Mouse (Mus musculus) hindbrain, embryonic 13.5 days (tissue): ENCODE data around the gene Fam214b. TPM values are rescaled to one million over a fixed set of nuclear protein-coding genes. Genes with fewer than 3 reads are reported as not detected.

ENCODE experiments used
- ATAC-seq: fragments of 200-750 bp; cut with Nextera tagmentation; 2 replicates; pipeline ENCODE4 v1.8.0; 2017; ENCODE audit warnings: moderate TSS enrichment; ENCODE audit not compliant: low FRiP score
- H3K27ac ChIP-seq: fragments of 300-500 bp; sonication (generic); 2 replicates; pipeline ENCODE4 v1.5.1; 2015; ENCODE audit warnings: inconsistent platforms, mild to moderate bottlenecking, moderate library complexity
- H3K27me3 ChIP-seq: fragments of 300-500 bp; sonication (generic); 2 replicates; pipeline ENCODE4 v1.6.1; 2015; ENCODE audit warnings: mild to moderate bottlenecking, inconsistent platforms
- H3K36me3 ChIP-seq: fragments of 300-500 bp; sonication (generic); 2 replicates; pipeline ENCODE4 v1.6.1; 2015; ENCODE audit warnings: mild to moderate bottlenecking, inconsistent platforms
- H3K4me1 ChIP-seq: fragments of 300-500 bp; sonication (generic); replicated peaks from 2 replicates; pipeline ENCODE4 v1.6.1; 2015; ENCODE audit warnings: inconsistent platforms
- H3K4me2 ChIP-seq: fragments of 300-500 bp; sonication (generic); 2 replicates; pipeline ENCODE4 v1.6.1; 2015; ENCODE audit warnings: inconsistent platforms, mild to moderate bottlenecking, moderate library complexity
- H3K4me3 ChIP-seq: fragments of 300-500 bp; sonication (generic); 2 replicates; pipeline ENCODE4 v1.5.1; 2015; ENCODE audit warnings: mild to moderate bottlenecking, inconsistent platforms
- H3K9ac ChIP-seq: fragments of 300-500 bp; sonication (generic); 2 replicates; pipeline ENCODE4 v1.6.1; 2015; ENCODE audit warnings: mild to moderate bottlenecking, inconsistent platforms
- H3K9me3 ChIP-seq: fragments of 300-500 bp; sonication (generic); 2 replicates; pipeline ENCODE4 v1.6.1; 2016; ENCODE audit warnings: inconsistent platforms
- WGBS: fragments of 180-500 bp; shearing (Covaris S2); methylation state at CpG from one replicate; pipeline ENCODE4 v1.1.7; 2015; 5-methylcytosine and 5-hydroxymethylcytosine counted together
- polyA plus RNA-seq: library from polyadenylated mRNA; unstranded; fragments of >200 nt; fragmentation: Nextera tagmentation; extraction: Ambion mirVana; gene quantifications from 2 replicates; pipeline ENCODE4 v1.2.1, GENCODE M21; 2015

Fam214b gene
- polyA plus RNA-seq = 33.3 and 34.1 TPM in 2 replicates

DNA sequence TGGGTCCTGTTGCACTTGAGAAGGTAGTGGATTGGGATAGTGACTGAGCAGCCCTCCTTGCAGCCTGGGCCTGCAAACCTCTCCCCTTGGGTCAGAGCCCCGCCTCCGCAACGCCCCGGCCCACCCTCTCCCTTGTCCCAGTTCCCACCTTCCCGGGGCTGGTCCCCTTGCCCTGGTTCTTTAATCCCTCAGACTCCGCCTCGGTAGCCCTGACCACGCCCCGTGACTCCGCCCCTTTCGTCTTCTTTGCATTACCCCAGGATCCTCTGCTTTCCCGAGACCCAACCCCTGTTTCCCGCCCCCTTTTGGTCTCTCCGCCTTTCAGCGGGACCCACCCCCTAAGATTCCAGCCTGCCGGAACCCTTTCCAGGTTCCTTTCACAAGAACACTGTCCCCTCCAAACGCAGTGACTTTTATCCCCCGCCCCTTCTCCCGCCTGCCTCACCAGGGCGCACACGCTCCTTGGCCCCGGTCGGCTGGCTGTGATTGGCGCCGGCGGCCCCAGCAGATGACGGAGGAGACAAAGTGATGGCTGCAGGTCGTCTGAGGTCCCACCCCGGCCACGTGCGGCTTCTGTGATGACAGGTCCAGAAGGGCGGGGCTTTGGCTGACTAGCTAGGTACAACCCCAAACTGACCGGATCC lies at the start of gene Fam214b:
TSS of gene Fam214b (minus strand) at position 562 of the 644 bp plus-strand sequence.
- Histone ChIP-seq H3K9me3 (no peaks in the 10 kb centered on the region), H3K36me3 (no peaks in the 10 kb centered on the region), H3K27ac (peak within 1 kb of the TSS; percentile 88), H3K9ac (peak within 1 kb of the TSS; percentile 76), H3K4me2 (peak within 1 kb of the TSS; percentile 71), H3K27me3 (no peaks in the 10 kb centered on the region), H3K4me1 (peaks cover 35% of the 10 kb centered on the region), H3K4me3 (peak within 1 kb of the TSS; percentile 56)
- peak; percentile 86 for ATAC-seq
- under 1% methylated on average over 33 of the region's 33 CpGs for WGBS

DNA sequence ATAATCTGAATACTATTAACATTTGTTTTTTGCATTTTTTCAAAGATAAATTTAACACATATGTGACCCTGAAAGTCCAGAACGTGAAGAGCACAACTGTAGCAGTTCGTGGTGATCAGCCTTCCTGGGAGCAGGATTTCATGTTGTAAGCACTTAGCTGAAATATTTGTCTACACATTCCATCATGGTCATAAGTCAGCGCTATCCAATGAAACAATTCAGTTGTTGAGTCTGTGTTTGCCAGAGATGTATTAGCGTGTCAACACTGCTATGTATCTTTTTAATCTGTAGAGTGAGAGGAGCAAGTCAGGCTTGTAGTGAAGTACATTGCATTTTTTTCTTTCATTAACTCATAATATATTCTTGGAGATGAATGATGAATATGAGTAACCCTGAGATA lies 45.2 kb upstream of the Fam214b start:
- H3K4me3 ChIP-seq = no peak overlapping the region
- ATAC-seq = no peak
- no peak overlapping the region for H3K4me2 ChIP-seq
- WGBS = 87% methylated on average over 4 of the region's 4 CpGs
- H3K27ac ChIP-seq = no peak overlapping the region
- no peaks in the 10 kb centered on the region for H3K9me3 ChIP-seq
- H3K36me3 ChIP-seq = peaks cover 8% of the 10 kb centered on the region; the same call in 1 of the 2 replicates
- H3K4me1 ChIP-seq = no peaks in the 10 kb centered on the region
- H3K9ac ChIP-seq = no peak overlapping the region
- H3K27me3 ChIP-seq = no peaks in the 10 kb centered on the region

DNA sequence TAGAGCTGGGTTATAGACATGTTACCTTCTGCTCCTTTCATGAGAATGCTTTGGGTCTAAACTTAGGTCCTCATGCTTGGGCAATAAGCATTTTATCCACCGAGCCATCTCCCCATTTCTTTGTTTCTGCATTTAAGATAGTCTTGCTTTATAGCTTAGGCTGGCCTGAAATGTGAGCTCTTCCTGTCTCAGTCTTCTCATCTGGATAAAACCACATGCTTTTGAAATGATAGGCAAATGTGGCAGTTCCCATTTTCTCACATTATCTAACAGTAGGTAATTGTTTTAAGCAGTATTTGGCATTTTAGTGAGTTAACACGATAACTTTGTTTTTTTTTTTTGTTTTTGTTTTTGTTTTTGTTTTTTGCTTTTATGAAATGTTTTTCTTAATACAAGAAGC lies 43.9 kb upstream of the Fam214b start:
- ATAC-seq = no peak
- Histone ChIP-seq H3K27ac (no peak overlapping the region), H3K9me3 (no peaks in the 10 kb centered on the region), H3K4me3 (no peak overlapping the region), H3K4me1 (no peaks in the 10 kb centered on the region), H3K4me2 (no peak overlapping the region), H3K27me3 (no peaks in the 10 kb centered on the region), H3K36me3 (0 out of 2 replicates have a peak, but pooled peaks cover 2% of the 10 kb centered on the region), H3K9ac (no peak overlapping the region)
- WGBS = 89% methylated on average over 2 of the region's 2 CpGs

DNA sequence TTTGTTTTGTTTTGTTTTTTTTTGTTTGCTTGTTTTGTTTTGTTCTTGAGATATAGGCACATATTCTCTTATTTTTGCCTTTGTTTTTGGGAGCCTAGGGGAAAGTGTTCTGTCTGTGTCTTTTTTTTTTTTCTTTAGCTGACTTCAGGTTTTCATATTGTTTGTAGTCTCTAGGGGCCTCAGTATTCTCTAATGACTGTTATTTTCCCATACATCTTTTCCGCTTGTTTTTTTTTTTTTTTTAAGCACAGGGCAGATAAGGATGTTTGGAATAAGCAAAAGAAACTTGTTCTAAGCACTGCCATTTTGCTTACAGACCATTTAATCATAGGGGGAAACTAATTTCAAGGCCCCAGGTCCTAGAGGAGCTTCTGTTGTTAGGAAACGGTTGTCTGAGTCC lies 36.4 kb upstream of the Fam214b start:
- Histone ChIP-seq H3K36me3 (no peaks in the 10 kb centered on the region), H3K4me3 (no peak overlapping the region), H3K27ac (no peak overlapping the region), H3K4me1 (no peaks in the 10 kb centered on the region), H3K9ac (no peak overlapping the region), H3K4me2 (no peak overlapping the region), H3K9me3 (no peaks in the 10 kb centered on the region), H3K27me3 (no peaks in the 10 kb centered on the region)
- ATAC-seq = no peak
- WGBS = 77% methylated on average over 2 of the region's 2 CpGs

DNA sequence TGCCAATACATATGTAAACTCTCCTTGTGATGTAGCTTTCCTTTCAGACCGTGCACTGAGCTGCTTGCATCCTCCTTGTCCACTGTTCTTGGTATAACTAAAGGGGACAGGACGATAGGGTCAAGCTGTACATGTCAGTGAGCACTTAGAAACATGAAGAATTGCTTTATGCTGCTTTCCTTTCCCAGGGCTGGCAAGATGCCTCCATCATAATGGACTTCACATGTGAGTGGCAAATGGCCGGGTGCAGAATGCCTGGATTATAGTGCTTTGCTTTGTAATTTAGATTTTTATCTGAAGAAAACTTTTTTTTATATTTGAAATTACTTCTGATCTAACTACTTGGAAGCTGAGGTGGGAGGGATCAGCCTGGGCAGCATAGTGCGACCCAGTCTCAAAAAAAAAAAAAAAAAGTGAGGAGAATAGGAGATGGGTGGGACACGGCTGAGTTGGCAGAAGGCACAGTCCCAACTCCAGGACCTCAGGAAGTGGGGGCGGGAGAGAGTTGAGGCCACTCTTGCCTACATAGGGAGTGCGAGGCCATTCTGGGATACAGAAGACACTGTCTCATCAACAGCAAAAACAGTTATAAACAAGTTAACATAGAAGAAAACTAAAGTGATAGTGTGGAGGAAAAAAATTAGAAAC lies 32.2 kb upstream of the Fam214b start:
- H3K27me3 ChIP-seq = no peaks in the 10 kb centered on the region
- H3K36me3 ChIP-seq = no peaks in the 10 kb centered on the region
- no peak for ATAC-seq
- no peaks in the 10 kb centered on the region for H3K9me3 ChIP-seq
- no peak overlapping the region for H3K4me3 ChIP-seq
- H3K4me2 ChIP-seq = no peak overlapping the region
- H3K9ac ChIP-seq = no peak overlapping the region
- H3K4me1 ChIP-seq = no peaks in the 10 kb centered on the region
- WGBS = 65% methylated on average over 7 of the region's 7 CpGs
- H3K27ac ChIP-seq = no peak overlapping the region

DNA sequence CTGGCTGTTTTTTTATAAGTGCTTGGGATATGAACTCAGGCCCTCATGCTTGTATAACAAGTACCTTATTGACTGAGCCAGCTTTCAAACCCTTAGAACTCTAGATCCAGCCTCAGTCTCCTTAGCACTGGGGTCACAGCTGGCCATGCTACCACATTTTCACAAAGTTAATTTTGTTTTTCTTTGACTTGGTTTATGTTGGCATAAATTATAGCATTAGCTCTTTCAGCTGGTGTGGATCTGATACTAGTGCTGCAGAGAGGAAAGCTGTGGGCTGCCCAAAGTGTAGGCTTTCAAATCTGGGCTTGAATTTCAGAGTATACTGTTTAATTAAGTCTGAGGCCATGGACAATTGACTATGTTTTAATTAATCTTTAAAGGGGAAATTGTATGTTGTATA lies 28.9 kb upstream of the Fam214b start:
- ATAC-seq = no peak
- H3K4me1 ChIP-seq = no peaks in the 10 kb centered on the region
- H3K27me3 ChIP-seq = no peaks in the 10 kb centered on the region

DNA sequence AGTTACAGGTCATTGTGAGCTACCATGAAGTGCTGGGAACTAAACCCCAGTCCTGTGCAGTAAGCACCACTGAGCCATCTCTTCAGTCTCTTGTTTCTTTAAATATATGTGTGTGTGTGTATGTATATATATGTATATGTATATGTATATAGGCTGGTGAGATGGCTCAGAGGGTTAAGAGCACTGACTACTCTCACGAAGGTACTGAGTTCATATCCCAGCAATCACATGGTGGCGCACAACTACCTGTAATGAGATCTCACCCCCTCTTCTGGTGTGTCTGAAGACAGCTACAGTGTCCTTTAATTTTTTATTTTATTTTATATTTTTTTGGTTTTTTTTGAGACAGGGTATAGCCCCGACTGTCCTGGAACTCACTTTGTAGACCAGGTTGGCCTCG lies 19.5 kb upstream of the Fam214b start:
- no peak for ATAC-seq
- Histone ChIP-seq H3K4me1 (peaks cover 6% of the 10 kb centered on the region), H3K36me3 (no peaks in the 10 kb centered on the region), H3K27me3 (no peaks in the 10 kb centered on the region), H3K9me3 (no peaks in the 10 kb centered on the region), H3K4me3 (no peak overlapping the region), H3K9ac (no peak overlapping the region), H3K4me2 (no peak overlapping the region), H3K27ac (no peak overlapping the region)
- 98% methylated on average over 4 of the region's 4 CpGs for WGBS

More for the DNA sequence above, 28.9 kb upstream of the Fam214b start:
- Histone ChIP-seq H3K4me3 (no peak overlapping the region), H3K27ac (no peak overlapping the region), H3K4me2 (no peak overlapping the region), H3K36me3 (no peaks in the 10 kb centered on the region), H3K9me3 (no peaks in the 10 kb centered on the region), H3K9ac (no peak overlapping the region)

DNA sequence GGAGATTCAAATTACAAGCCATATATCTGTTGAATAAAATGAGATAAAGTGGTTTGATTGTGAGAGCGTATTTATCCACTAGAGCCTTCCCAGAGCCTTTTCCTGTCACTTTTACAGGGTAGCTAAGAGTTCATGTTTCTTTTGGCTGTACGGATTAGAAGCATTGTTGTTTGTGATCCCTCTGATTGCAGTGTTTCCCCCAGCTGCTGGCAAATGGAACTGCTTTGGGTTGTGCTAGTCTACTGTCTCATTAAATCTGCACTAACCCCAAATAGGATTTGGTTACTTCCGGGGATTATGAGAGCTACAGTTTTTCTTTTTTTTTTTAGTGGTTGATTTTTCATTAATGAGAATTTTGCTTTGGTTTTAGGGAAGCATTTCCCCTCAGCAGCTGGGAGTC lies 14.3 kb upstream of the Fam214b start:
- peaks cover 18% of the 10 kb centered on the region for H3K4me1 ChIP-seq
- ATAC-seq = no peak
- whole genome bisulfite sequencing = 63% methylated on average over 3 of the region's 3 CpGs
- peak overlapping the region; percentile 72; the same call in 1 of the 2 replicates for H3K4me2 ChIP-seq
- H3K9ac ChIP-seq = no peak overlapping the region
- H3K9me3 ChIP-seq = no peaks in the 10 kb centered on the region
- peak overlapping the region; percentile 76; the same call in 1 of the 2 replicates for H3K4me3 ChIP-seq
- no peak overlapping the region for H3K27ac ChIP-seq
- no peaks in the 10 kb centered on the region for H3K27me3 ChIP-seq
- no peaks in the 10 kb centered on the region for H3K36me3 ChIP-seq

DNA sequence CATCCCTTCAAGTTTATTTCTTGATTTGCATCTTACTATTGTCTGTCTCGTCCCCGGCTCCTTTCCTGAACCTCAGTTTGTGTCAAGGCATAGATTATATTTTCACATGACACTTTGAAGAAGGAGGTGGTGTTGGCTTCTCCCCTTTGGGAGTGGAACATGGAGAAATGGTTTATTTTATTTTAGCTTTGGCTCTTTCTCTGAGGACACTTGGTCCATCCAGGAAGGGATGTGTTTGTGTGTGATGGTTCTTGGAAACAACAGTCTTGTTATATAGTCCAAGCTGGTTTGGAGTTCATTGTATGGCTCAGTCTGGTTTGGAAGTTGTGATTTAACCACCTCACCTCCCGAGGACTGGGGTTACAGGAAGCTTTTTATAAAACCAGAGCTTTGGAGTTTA lies 13.7 kb upstream of the Fam214b start:
- 36% methylated on average over 3 of the region's 3 CpGs for whole genome bisulfite sequencing
- Histone ChIP-seq H3K9me3 (no peaks in the 10 kb centered on the region), H3K4me3 (peak overlapping the region; percentile 76), H3K27me3 (no peaks in the 10 kb centered on the region), H3K4me1 (peaks cover 18% of the 10 kb centered on the region), H3K4me2 (peak overlapping the region; percentile 72), H3K27ac (peak overlapping the region; percentile 86; the same call in 1 of the 2 replicates), H3K9ac (peak overlapping the region; percentile 84; the same call in 1 of the 2 replicates), H3K36me3 (no peaks in the 10 kb centered on the region)
- ATAC-seq = no peak

DNA sequence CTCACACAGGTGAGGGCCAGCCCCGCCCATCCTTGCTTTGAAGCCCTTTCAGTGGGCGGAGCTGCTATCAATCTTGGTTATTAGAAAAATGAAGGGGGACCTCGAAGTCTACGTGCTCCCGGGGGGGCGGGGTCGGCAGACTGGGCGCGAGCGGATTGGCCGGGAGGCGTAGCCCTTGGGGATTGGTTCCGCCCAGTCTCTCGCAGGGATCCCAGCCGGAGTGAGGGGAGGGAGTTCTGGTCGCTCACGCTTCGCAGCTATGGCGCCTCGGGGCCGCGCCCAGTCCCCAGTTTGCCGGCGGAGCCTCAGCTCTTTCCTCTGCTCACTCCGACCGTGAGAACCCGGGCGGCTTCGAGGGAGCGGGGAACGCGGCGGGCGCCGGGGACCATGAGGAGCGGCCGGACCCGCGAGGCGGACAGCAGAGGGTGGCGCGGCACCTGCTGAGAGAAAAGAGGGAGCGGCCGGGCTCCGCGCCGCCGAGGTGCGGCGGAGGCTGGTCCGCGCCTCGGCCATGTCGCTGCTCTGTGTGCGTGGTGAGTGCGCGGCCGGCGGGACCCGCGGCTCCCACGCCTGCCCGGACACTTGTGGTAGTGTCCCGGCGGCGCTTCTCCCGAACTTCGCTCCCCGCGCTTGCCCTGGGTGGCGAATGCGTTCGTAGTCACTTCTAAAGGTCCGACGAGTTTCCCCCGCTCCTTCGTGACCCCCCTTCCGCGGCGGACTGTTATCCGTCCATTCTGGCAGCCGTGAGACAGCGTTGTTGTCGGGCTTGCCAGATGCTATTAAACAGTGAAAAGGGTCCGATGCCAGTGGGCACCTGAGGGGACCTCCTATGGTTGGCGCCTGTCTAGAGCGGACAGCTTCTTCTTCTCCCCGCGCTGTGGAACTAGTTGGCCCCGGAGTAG lies 13.0 kb upstream of the Fam214b start, which contains the start of gene Unc13b:
TSS of gene Unc13b (plus strand) at position 201 of the 902 bp plus-strand sequence.
- Histone ChIP-seq H3K36me3 (no peaks in the 10 kb centered on the region), H3K9ac (peak within 1 kb of the TSS; percentile 84), H3K27me3 (no peaks in the 10 kb centered on the region), H3K4me1 (peaks cover 18% of the 10 kb centered on the region), H3K4me3 (peak within 1 kb of the TSS; percentile 76), H3K9me3 (no peaks in the 10 kb centered on the region), H3K4me2 (peak within 1 kb of the TSS; percentile 72), H3K27ac (peak within 1 kb of the TSS; percentile 86)
- under 1% methylated on average over 88 of the region's 90 CpGs for WGBS
- ATAC-seq = peak; percentile 97

DNA sequence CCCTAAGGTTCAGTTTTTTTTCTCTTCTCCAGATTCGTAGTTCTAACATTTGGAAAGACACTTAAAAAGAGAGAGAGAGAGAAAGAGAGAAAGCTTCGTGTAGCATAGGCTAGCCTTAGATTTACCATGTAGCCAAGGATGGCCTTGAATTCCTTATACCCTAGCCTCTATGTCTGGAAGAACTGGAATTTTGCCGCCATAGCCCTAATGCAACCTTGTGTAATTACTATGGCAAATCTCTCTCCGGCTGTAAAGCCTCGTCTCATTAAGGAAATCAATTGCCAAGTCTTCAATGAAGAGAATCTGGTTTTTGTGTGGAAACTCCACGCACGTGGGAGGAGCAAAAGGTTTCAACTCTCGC lies 12.4 kb upstream of the Fam214b start:
- H3K27ac ChIP-seq = 0 out of 2 replicates have a peak overlapping the region, but pooled peaks have one; percentile 86
- no peaks in the 10 kb centered on the region for H3K36me3 ChIP-seq
- ATAC-seq = peak; percentile 43
- peaks cover 18% of the 10 kb centered on the region for H3K4me1 ChIP-seq
- 19% methylated on average over 8 of the region's 8 CpGs for WGBS
- H3K27me3 ChIP-seq = no peaks in the 10 kb centered on the region
- peak overlapping the region; percentile 72 for H3K4me2 ChIP-seq
- H3K4me3 ChIP-seq = peak overlapping the region; percentile 76
- peak overlapping the region; percentile 84 for H3K9ac ChIP-seq
- no peaks in the 10 kb centered on the region for H3K9me3 ChIP-seq

DNA sequence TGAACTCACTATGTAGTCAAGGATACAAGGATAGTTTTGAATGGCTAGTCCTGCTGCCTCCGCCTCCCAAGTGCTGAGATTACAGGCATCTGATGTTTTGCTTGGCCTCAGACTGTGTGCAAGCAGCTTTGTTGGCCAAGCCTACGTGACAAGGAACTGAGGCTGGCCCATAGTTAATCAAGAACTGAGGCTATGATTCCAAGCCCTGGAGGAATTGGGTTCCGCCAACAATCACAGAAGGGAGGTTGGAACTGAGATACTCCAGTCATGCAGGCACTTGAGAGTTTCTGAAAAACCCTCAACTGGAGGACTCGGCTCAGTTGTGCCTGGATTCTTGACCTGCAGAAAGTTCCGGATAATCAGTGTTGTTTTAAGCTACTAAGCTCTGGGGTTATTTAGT lies 11.6 kb upstream of the Fam214b start:
- no peaks in the 10 kb centered on the region for H3K9me3 ChIP-seq
- H3K4me3 ChIP-seq = no peak overlapping the region
- H3K4me2 ChIP-seq = no peak overlapping the region
- H3K36me3 ChIP-seq = no peaks in the 10 kb centered on the region
- 95% methylated on average over 5 of the region's 5 CpGs for WGBS
- no peak overlapping the region for H3K9ac ChIP-seq
- peaks cover 18% of the 10 kb centered on the region for H3K4me1 ChIP-seq
- no peak overlapping the region for H3K27ac ChIP-seq
- H3K27me3 ChIP-seq = no peaks in the 10 kb centered on the region
- no peak for ATAC-seq
